Mouse (Mus musculus): ENCODE data around the gene Apbb2.

DNA sequence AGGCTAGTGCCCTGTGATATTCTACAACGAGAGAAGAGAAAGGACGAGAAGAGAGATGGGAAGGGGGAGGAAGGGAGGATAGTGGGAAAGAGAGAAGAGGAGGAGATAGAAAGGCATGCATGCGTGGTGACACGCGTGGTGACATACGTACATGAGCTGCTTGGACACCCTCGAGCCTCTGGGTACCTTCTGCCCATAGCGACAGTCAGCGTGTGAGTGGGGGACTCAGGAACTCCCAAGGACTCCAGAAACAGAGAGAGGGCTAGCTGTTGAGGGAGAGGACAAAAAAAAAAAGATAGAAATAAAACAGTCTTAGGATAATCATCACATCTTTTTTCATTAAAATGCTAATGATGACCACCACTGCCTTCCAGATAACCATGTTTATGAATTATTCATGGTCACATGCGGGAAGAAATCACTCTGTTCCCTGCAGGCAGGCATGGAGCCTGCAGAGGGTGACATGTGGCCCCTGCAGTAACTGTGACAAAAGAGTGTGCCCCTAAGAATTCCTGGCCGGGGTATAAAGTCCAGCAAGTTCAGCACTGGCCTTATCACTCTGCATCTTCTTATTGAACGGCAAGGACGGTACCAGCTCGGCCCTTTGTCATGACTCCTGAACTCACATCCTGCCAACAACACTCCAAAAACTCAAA lies 126.5 kb downstream of the Apbb2 start:
- no peak for TF ChIP-seq CTCF (IDR thresholded peaks at IDR 0.05; ENCODE audit: low read depth)
- TF ChIP-seq EP300 (IDR thresholded peaks at IDR 0.05; ENCODE audit: low read depth): no peak

Measured in liver, postnatal 0 days (tissue).